Mouse (Mus musculus) brain, embryonic 14.5 days (tissue): ENCODE results near the gene Moxd2.

Experiments used
- CTCF ChIP-seq: fragments of 200-500 bp; IDR thresholded peaks from 2 replicates; pipeline ENCODE4 v1.5.1; 2012; ENCODE audit warnings: inconsistent platforms, mild to moderate bottlenecking, moderate library complexity, borderline replicate concordance; ENCODE audit not compliant: insufficient read depth, insufficient read length; ENCODE audit errors: extremely low read depth
- POLR2A ChIP-seq: fragments of 200-500 bp; IDR thresholded peaks from 2 replicates; pipeline ENCODE4 v1.6.1; 2012; ENCODE audit warnings: mild to moderate bottlenecking, inconsistent platforms, borderline replicate concordance; ENCODE audit not compliant: poor library complexity, insufficient read depth, insufficient read length, severe bottlenecking; ENCODE audit errors: extremely low read depth

GRCm38 (mm10) chr6:40890973-40891372 lies 3.7 kb upstream of the Moxd2 start:
- TF ChIP-seq POLR2A (no peak), CTCF (no peak)
